Mouse (Mus musculus): ENCODE measurements around the gene B3gnt6.
A peak's percentile ranks its signal among the peaks of the same experiment; 100 is the strongest.
"Not testable (repeated sequence)": the region's sequence is repeated elsewhere in the genome, so short reads cannot be mapped to it uniquely, and the experiment has no call there.

The B3gnt6 gene

GRCm38 (mm10) chr7:98199381-98199780, at the start of gene B3gnt6:
Gene B3gnt6, minus strand, starts transcription at chr7:98199481.
- DNase-seq (ENCODE audit: low spot score): no peak

- no peak for DNase-seq (ENCODE audit: low spot score)
These were observed 37.5 kb upstream of the B3gnt6 start for GRCm38 (mm10) chr7:98236686-98237359.

DNA sequence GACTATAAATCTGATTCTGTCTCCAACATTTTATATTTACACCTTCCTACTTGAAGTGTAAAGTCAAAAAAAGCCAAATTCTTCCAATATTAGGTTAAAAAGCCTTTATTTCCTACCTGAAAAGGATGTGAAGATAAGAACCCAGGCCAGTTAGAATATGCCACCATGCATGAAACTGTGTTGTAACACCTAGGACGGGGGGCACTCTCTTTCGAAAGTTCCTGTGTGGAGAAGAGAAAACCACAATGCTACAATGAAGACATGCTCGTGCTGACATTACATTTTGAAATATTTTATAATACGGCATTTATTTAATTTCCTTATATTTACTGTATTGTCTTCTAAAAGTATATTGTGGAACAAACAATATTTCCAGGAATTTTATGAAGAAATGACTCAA, 24.5 kb upstream of the B3gnt6 start:
- no peak for DNase-seq (ENCODE audit: low spot score)

- no peak for DNase-seq (ENCODE audit: low spot score)
These were observed 17.4 kb upstream of the B3gnt6 start for GRCm38 (mm10) chr7:98216713-98217112.

- no peak for DNase-seq (ENCODE audit: low spot score)
These were observed 3.7 kb upstream of the B3gnt6 start for GRCm38 (mm10) chr7:98202946-98203345.

DNA sequence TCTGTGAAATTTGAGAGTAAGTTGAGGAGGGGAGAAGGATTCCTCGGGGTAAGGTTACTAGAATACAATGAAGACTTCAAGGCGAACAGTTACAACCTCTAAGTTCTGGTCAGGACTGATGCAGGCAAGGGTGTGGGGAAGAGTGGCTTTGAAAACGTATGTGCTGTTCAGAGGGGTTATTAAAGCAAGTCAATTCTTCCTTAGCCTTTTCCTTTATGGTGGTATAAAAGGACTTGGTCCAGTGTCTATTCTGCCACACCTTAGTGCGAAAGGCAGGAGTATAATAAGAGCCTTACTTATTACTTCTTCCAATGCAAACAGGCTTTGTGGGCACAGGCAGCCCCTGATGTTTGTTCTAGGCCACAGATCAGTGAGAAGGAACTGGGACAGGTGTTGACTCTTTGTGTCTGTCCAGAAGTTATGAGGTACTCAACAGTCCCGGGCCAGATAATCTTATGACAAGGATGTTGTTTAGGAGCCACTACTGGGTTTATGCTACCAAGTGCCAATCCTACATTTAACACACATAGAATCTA, 2.3 kb upstream of the B3gnt6 start:
- DNase-seq (ENCODE audit: low spot score): no peak

DNA sequence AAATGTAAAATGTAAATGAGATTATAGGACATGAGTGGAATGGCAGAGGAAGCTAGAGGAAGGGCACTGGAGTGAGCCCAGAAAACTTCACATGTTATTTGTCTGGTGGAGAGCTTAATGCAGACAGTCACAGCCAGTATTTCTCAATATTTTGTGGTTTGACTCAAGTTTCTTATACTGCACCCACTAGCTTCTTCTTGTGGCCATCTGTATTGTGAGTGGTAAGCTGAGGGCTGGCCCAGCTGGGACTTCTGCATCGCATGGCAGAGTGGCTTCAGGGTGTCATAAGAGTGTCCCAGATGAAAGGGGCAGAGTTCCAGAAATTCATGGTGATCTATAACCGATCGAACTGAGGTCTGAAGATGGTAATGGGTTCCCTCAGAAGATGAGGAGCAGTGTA, 1.1 kb upstream of the B3gnt6 start:
- DNase-seq (ENCODE audit: low spot score): no peak

- DNase-seq (ENCODE audit: low spot score): no peak
These were observed 4.0 kb downstream of the B3gnt6 start for GRCm38 (mm10) chr7:98195151-98195801.

GRCm38 (mm10) chr7:98194026-98194792, 5.1 kb downstream of the B3gnt6 start:
- peak; percentile 39 for DNase-seq (ENCODE audit: low spot score)

- DNase-seq (ENCODE audit: low spot score): peak; percentile 24
These were observed 5.7 kb downstream of the B3gnt6 start for GRCm38 (mm10) chr7:98193515-98194025.

DNA sequence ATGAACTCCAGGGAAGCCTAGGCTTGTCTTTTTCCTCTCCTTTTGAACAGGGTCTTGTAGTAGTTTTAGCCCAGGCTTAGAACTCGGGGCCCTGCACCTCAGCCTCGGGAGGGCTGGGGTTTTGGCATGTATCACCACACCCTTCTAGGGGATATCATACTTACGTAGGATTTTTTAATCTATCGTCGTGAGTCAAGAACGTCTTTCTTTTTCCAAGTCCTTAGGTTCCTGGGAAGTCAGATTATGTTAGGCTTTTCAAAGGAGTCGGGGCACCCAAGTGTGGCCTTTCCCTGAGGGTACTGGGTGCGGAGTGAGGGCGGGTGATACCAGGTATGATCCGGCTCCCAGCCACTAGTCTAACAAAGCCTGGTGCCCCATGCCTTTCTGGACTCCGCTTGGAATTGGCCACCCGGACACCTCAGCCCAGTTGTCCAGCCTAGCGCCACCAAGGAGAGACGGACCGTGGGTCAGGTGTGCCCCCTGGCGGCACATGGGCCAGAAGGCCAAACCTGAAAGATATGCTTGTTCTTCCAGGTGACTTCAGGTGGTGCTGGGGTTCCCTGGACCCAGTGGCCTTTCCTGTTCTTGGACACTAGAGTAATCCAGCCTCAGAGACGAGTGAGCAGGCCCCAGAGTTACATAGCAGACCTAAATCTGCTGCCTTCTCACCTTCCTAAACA, 7.6 kb downstream of the B3gnt6 start:
- no peak for DNase-seq (ENCODE audit: low spot score)

- DNase-seq (ENCODE audit: low spot score): no peak
These were observed 8.7 kb downstream of the B3gnt6 start for GRCm38 (mm10) chr7:98190578-98190977.

DNA sequence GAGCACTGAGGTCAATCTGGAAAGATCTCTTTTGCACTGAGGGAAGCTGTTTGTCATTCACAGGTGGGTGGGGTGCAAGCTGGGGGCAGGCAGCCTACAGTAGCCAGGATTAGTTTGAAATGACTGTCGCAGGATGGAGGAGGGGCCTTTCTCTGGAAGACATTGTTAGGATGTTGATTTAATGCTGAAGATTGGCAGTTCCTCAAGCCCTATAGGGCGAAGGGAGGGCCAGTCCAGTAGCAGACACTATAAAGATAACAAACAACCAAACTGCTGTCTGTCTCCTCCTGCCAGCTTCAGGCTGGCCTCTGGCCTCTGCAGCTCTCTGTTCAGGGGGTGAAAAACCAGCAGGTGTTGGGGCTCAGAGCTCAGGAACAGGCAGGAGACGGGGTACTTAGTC, 9.5 kb downstream of the B3gnt6 start:
- no peak for DNase-seq (ENCODE audit: low spot score)

GRCm38 (mm10) chr7:98188680-98189079, 10.6 kb downstream of the B3gnt6 start:
- no peak for DNase-seq (ENCODE audit: low spot score)

DNA sequence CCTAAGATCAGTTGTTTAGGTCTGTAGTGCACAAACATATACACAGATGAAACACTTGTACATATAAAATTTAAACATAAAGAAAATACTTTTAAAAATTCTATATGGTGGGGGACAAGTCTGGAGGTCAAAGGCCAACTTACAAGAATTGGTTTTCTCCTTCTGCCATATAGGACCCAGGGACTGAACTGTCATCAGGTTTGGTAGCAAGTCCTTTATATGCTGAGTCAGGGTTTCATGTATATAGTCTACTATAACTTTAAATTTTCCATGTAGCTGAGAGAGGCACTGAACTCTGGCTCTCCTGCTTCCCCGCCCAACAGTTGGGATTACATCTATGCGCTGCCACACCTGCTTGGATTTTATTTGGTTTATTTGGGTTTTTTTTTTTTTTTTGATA, 11.0 kb downstream of the B3gnt6 start:
- no peak for DNase-seq (ENCODE audit: low spot score)

- not testable (repeated sequence) for DNase-seq (ENCODE audit: low spot score)
These were observed 11.9 kb downstream of the B3gnt6 start for GRCm38 (mm10) chr7:98187332-98187731.

DNA sequence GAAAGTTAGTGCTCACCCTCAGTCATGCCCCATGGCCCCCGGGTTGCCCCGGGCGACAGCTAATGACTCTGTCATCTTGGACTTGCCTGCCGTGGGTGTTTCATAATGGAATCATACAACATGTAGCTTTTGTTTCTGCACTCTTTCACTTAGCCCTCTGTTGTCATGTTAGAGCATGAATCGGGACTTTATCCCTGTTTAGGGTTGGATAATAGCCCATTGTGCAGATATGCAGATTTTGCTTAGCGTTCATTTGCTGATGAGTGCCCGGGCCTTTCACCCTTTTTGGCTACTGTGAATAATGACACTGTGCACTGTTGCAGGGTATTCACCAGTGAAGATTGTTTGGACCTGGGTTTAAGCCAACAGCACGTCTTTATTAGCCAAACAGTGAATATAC, 12.6 kb downstream of the B3gnt6 start:
- DNase-seq (ENCODE audit: low spot score): no peak

- no peak for DNase-seq (ENCODE audit: low spot score)
These were observed 14.0 kb downstream of the B3gnt6 start for GRCm38 (mm10) chr7:98185326-98185725.

DNA sequence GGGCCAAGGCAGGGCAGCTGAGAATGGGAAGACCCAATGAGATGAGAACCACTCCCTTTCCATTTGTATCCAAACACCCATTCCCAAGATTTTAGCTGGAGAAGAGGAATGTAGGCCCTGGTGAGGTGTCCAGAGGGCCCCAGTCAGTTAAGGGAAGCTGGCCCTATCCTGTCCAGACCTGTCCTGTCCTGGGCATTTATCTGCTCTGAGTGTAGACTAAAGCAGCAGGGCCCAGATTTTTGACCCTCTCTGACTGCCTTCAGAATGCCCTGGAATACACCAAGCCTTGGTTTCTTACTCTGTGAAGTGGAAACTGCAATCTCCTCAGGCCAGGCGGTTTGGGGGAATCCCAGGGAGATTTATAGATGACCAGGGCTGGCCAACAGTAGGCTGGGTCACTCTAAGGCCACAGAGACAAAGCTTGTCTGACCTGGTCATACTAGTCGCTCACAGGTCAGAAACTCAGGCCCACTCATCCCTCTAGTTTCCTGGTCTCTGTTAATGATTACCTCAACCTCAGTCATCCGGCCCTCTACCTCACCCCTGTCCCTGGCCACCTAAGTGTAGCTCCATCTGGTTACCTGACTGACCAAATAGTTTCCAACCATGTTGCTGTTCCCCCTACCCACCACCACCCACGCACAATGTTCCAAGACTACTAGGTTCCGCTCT, 20.6 kb downstream of the B3gnt6 start:
- no peak for DNase-seq (ENCODE audit: low spot score)

- peak; percentile 54 for DNase-seq (ENCODE audit: low spot score)
These were observed 21.2 kb downstream of the B3gnt6 start, which contains the start of gene Capn5 for GRCm38 (mm10) chr7:98177929-98178559. Gene Capn5, minus strand, starts transcription at chr7:98178274.

- no peak for DNase-seq (ENCODE audit: low spot score)
These were observed 21.7 kb downstream of the B3gnt6 start for GRCm38 (mm10) chr7:98177566-98177928.

All from T-cell, adult 2 months (primary cell).